Mouse (Mus musculus) olfactory bulb, adult 2 months (tissue): ENCODE measurements at regions not wholly inside any gene's neighbourhood (a gene's known extent, or its start where the extent isn't known, plus 50 kb on each side); places are given as distances from the start of the nearest gene placed in this dataset.

Source experiments
- H3K27ac ChIP-seq: fragments of 200-500 bp; 2 replicates; pipeline ENCODE4 v1.5.1; 2012; ENCODE audit warnings: low read depth, low read length; ENCODE audit not compliant: insufficient read depth
- H3K4me1 ChIP-seq: fragments of 200-500 bp; 2 replicates; pipeline ENCODE4 v1.6.1; 2012; ENCODE audit warnings: low read length; ENCODE audit not compliant: control insufficient read depth, insufficient read depth
- H3K4me3 ChIP-seq: fragments of 200-500 bp; 2 replicates; pipeline ENCODE4 v1.5.1; 2012; ENCODE audit warnings: mild to moderate bottlenecking, low read depth, low read length, moderate library complexity; ENCODE audit not compliant: insufficient read depth
- CTCF ChIP-seq: fragments of 200-500 bp; IDR thresholded peaks from 2 replicates; pipeline ENCODE4 v1.5.1; 2012; ENCODE audit warnings: low read depth, mild to moderate bottlenecking, low read length, moderate library complexity; ENCODE audit not compliant: insufficient read depth
- POLR2A ChIP-seq: fragments of 200-500 bp; IDR thresholded peaks from 2 replicates; pipeline ENCODE4 v1.6.1; 2012; ENCODE audit warnings: mild to moderate bottlenecking, low read depth, low read length, moderate library complexity; ENCODE audit not compliant: insufficient read depth
- WGBS: fragments of 180-500 bp; shearing (Covaris S2); methylation state at CpG from one replicate; pipeline ENCODE4 v1.1.7; 2018; 5-methylcytosine and 5-hydroxymethylcytosine counted together

DNA sequence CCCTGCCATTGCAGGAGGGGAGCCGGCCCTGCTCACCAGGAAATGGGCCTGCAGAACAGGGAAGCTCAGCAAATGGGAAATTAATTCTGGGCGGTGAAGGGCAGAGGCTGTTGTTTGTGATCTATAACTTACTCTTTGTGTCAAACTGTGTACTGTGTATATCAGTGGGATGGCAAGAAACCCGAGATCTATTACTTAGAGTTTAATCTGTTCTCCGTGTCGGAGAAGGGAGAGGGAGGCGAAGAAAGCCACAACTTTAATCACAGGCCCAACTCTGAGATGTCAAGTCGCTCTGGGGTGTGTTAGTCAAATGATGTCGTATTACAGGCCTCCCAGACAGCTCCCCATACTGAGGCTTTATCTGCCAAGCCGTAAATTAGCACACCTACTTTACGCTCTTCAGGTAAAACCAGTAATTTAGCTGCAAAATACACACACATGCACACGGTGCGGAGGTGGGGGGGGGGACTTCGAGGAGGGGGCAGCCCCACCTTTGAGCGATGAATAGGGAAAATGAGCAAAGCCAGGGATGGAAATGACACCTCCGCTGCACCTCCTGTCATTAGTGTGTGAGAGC is 158.0 kb downstream of the Rplp1 start:
- Histone ChIP-seq H3K27ac (peak overlapping the region; percentile 67; the same call in 1 of the 2 replicates), H3K4me1 (peaks cover 37% of the 10 kb centered on the region), H3K4me3 (no peak overlapping the region)
- WGBS = 42% methylated on average over 15 of the region's 15 CpGs
- TF ChIP-seq POLR2A = no peak
- no peak for TF ChIP-seq CTCF

DNA sequence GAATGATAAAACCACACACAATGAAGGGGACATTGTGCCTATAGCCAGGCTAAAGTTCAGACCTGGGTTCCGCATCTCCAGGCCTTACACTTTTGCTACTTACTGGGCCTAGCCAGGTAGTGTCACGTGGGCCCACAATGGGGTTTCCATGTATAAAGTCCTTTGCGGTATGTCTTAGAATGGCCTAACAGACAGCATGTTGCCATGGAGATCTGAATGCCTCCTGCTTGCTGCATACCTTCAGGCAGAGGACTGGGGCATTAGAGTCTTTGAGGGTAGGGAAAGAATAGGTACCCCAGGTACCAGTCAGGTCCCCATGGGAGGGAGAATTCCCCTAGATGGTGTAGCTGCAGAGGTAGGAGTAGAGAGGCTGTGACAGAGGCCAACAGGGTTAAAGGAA is 159.0 kb downstream of the Rplp1 start:
- Histone ChIP-seq H3K4me3 (no peak overlapping the region), H3K4me1 (peaks cover 37% of the 10 kb centered on the region), H3K27ac (peak overlapping the region; percentile 58)
- no peak for TF ChIP-seq CTCF
- no peak for TF ChIP-seq POLR2A
- 70% methylated on average over 3 of the region's 3 CpGs for WGBS

DNA sequence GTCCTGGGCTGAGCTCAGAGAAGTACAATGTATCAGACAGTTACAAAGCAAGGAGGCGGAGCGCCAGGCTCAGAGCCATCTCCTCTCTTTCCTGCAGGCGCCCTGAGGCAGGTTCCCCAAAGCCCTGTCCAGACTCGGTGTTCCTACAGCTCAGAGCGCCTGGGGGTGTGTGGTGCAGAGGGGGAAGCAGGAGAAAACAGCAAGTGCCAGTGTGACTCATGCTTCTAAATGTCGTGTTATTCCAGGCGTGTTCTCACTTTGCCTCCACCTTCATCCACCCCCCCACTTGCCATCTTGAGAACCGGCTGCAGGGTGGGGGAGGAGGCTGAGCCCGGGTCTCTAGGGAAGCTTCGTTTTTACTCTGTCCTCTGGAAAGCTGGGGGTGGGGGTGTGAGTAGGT is 160.5 kb downstream of the Rplp1 start:
- H3K4me3 ChIP-seq = peak overlapping the region; percentile 5; the same call in 1 of the 2 replicates
- WGBS = 10% methylated on average over 10 of the region's 10 CpGs
- no peak for TF ChIP-seq CTCF
- TF ChIP-seq POLR2A = peak; percentile 25; the same call in 1 of the 2 replicates
- peaks cover 37% of the 10 kb centered on the region for H3K4me1 ChIP-seq
- H3K27ac ChIP-seq = peak overlapping the region; percentile 81

DNA sequence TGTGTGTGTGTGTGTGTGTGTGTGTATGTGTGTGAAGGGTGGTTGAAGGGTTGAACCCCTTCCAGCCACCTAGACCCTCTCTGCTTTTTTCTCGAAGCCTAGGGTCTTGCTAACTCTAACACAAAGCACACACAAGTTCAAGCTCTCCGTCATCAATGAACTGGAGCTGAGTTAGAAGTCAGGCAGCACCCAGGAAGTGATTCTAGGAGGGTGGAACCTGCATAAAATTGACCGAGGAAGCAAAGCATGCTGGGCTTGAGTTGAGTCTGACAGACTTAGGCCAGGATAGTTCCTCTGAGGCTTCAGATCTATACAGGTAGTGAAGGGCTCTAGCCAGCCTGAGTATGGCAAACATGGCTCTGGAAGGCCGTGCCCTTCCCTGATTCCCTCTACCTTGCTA is 165.1 kb downstream of the Rplp1 start:
- H3K4me1 ChIP-seq = peaks cover 20% of the 10 kb centered on the region
- H3K27ac ChIP-seq = no peak overlapping the region
- 93% methylated on average over 4 of the region's 4 CpGs for WGBS
- no peak overlapping the region for H3K4me3 ChIP-seq
- TF ChIP-seq POLR2A (no peak), CTCF (no peak)

DNA sequence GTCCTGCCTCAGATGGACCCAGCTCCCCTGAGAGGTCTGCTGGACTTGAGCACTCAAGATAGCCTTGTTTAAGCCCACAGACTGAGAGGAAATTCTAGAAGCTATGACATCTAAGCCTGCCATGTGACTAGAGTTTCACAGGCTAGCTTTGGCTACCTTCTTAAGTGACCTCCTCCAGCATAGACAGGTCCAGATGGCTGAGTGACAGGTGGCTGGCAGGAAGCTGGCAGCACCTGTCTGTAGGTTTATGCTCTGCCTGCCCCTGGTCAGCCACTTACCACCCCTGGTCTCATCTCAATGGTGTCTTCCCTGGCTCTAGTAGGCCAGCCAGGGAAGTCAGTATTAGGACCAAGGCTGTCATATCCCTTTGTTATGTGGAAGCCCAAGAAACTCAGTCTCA is 165.9 kb downstream of the Rplp1 start:
- no peak for TF ChIP-seq CTCF
- TF ChIP-seq POLR2A = no peak
- Histone ChIP-seq H3K4me1 (peaks cover 12% of the 10 kb centered on the region), H3K4me3 (no peak overlapping the region), H3K27ac (no peak overlapping the region)

DNA sequence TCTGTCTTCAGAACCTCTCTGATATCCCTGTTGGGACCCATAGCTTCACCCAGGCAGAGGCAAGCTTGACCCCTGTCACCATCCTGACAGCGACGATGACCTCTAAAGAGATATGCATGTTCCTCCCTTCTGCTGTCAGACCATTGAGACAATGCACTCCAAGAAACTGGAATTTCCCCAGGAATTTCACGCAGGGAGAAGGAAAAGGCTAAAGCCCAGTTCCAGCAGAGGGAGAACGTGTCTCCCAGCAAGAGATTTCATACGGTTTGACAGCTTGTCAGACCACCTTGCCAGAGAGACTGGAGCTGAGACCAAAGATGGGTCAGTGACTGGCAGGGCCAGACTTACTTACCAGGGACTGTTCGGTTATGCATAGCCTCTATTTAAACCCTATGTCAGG is 167.9 kb downstream of the Rplp1 start:
- WGBS = 91% methylated on average over 6 of the region's 6 CpGs
- H3K4me1 ChIP-seq = peaks cover 7% of the 10 kb centered on the region
- H3K4me3 ChIP-seq = no peak overlapping the region
- TF ChIP-seq POLR2A (no peak), CTCF (no peak)
- H3K27ac ChIP-seq = no peak overlapping the region

DNA sequence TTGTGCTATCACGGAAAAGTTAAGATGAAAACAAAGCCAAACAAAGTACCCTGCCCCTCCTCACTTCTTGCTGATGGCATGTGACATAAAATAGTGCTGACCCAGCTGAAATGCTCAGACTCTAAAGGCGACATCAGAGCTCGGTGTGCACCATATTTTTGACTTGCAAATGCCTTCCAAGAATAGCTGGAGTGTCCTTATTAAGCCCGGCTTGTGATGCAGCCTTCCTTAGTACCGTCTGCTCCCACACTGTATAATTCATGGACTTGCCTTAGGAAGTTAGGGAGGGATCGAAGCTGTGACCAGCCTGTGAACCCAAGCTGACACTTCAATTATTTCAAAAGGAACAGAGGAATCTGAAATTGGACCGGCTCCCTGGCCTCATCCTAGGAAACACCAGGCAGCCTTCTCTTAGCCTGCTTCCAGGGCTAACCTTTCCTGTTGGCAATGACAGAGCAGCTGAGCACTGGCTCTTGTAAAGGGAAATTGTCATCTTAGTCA is 169.0 kb downstream of the Rplp1 start:
- TF ChIP-seq POLR2A = no peak
- TF ChIP-seq CTCF = no peak
- peaks cover 7% of the 10 kb centered on the region for H3K4me1 ChIP-seq
- 44% methylated on average over 7 of the region's 7 CpGs for WGBS
- H3K27ac ChIP-seq = no peak overlapping the region
- no peak overlapping the region for H3K4me3 ChIP-seq

DNA sequence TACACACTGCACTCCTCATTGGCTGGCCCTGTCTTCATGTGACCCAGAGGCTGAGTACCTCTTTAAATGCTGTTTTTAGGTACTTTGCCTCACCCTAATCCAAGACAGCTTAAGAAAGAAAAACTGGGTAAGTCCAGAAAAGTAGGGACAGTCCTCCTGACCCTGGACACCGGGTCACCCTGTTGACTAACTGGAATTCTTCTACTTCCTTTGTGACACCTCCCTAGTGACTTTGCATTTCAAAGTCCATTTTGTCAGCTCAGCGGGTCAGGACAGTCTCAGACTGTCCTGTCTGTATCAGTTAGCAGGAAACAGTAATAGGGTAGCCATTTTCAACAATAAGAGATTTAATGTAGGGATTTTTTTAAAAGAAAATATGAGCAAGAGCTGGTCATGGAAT is 180.8 kb downstream of the Rplp1 start:
- WGBS = 82% methylated on average over 2 of the region's 2 CpGs
- H3K27ac ChIP-seq = no peak overlapping the region
- TF ChIP-seq CTCF = no peak
- no peak for TF ChIP-seq POLR2A
- H3K4me3 ChIP-seq = no peak overlapping the region
- H3K4me1 ChIP-seq = no peaks in the 10 kb centered on the region

DNA sequence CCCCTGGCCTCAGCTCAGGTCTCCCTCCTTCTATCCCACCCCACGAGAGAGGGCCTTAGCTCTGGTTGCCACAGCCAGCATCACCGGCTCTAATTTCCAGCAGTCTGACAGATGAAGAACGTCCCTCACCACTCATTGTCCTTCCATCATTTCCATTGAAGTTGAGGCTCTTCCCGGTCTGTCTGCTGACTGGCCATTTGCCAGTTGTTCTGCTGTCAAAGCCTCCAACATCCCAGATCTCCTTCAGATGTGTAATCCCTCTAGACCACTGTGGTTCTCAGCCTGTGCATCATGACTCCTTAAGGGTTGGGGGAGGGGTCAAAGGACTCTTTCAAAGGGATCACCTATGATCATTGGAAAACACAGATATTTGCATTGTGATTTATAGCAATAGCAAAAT is 181.6 kb downstream of the Rplp1 start:
- Histone ChIP-seq H3K27ac (no peak overlapping the region), H3K4me1 (peaks cover 5% of the 10 kb centered on the region), H3K4me3 (no peak overlapping the region)
- WGBS = 81% methylated on average over 4 of the region's 4 CpGs
- TF ChIP-seq CTCF = peak; percentile 12; the same call in 1 of the 2 replicates
- TF ChIP-seq POLR2A = no peak

DNA sequence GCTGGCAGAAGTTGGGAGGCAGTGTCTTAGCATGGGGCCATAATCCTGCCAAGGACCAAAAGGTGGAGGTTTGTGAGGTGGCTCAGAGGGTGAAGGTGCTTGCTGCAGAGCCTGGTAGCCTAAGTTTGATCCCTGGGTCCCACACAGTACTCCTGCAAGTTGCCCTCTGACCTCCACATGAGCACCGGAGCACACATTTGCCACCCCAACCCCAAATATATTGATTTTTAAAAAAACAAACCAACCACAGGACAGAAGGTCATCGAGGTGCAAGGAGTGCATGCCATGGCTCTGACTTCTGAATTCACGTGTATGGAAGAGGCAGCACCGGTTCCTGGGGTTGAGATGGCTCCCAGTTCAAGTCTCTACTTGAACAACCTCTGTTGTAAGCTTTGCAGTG is 186.2 kb downstream of the Rplp1 start:
- Histone ChIP-seq H3K4me1 (peaks cover 7% of the 10 kb centered on the region), H3K27ac (no peak overlapping the region), H3K4me3 (no peak overlapping the region)
- WGBS = 91% methylated on average over 4 of the region's 4 CpGs
- no peak for TF ChIP-seq POLR2A
- TF ChIP-seq CTCF = no peak
